Mouse (Mus musculus) midbrain, postnatal 0 days (tissue): ENCODE data around the gene Cog5. TPM values are rescaled to one million over a fixed set of nuclear protein-coding genes. Genes with fewer than 3 reads are reported as not detected.
A peak's percentile ranks its signal among the peaks of the same experiment; 100 is the strongest.

Experiments
- ATAC-seq: fragments of 200-750 bp; cut with Nextera tagmentation; 2 replicates; pipeline ENCODE4 v1.8.0; 2017; ENCODE audit warnings: moderate number of reproducible peaks, mild to moderate bottlenecking, moderate TSS enrichment, moderate library complexity; ENCODE audit not compliant: low FRiP score
- DNase-seq: peaks from one replicate; pipeline ENCODE4 v3.0.0-alpha.2; 2015; ENCODE audit warnings: low spot score
- H3K27ac ChIP-seq: fragments of 300-500 bp; sonication (generic); 2 replicates; pipeline ENCODE4 v1.5.1; 2014; ENCODE audit warnings: low read depth, mild to moderate bottlenecking, low read length, mixed read lengths
- H3K27me3 ChIP-seq: fragments of 300-500 bp; sonication (generic); 2 replicates; pipeline ENCODE4 v1.6.1; 2014; ENCODE audit warnings: low read length, control low read depth, mixed read lengths; ENCODE audit not compliant: insufficient read depth
- H3K36me3 ChIP-seq: fragments of 300-500 bp; sonication (generic); 2 replicates; pipeline ENCODE4 v1.6.1; 2014; ENCODE audit warnings: low read length, control low read depth, mixed read lengths; ENCODE audit not compliant: insufficient read depth
- H3K4me1 ChIP-seq: fragments of 300-500 bp; sonication (generic); 2 replicates; pipeline ENCODE4 v1.6.1; 2014; ENCODE audit warnings: mild to moderate bottlenecking, control low read depth, antibody characterized with exemption, low read length, mixed read lengths; ENCODE audit not compliant: insufficient read depth
- H3K4me2 ChIP-seq: fragments of 300-500 bp; sonication (generic); 2 replicates; pipeline ENCODE4 v1.6.1; 2014; ENCODE audit warnings: low read depth, mild to moderate bottlenecking, low read length, mixed read lengths; ENCODE audit not compliant: poor library complexity, severe bottlenecking
- H3K4me3 ChIP-seq: fragments of 300-500 bp; sonication (generic); 2 replicates; pipeline ENCODE4 v1.5.1; 2014; ENCODE audit warnings: low read depth, mild to moderate bottlenecking, low read length, moderate library complexity
- H3K9ac ChIP-seq: fragments of 300-500 bp; sonication (generic); replicated peaks from 2 replicates; pipeline ENCODE4 v1.6.1; 2014; ENCODE audit warnings: mild to moderate bottlenecking, low read length, moderate library complexity, mixed read lengths; ENCODE audit not compliant: poor library complexity, severe bottlenecking
- H3K9me3 ChIP-seq: fragments of 300-500 bp; sonication (generic); 2 replicates; pipeline ENCODE4 v1.6.1; 2016; ENCODE audit warnings: low read length, control low read depth
- CTCF ChIP-seq: IDR thresholded peaks from 2 replicates; pipeline ENCODE4 v1.5.1; 2016; ENCODE audit warnings: antibody characterized with exemption, mild to moderate bottlenecking
- WGBS: fragments of 180-500 bp; shearing (Covaris S2); extraction: QIAGEN DNeasy Blood & Tissue Kit; methylation state at CpG from one replicate; pipeline ENCODE4 v1.1.7; 2014; 5-methylcytosine and 5-hydroxymethylcytosine counted together
- polyA plus RNA-seq: library from polyadenylated mRNA; unstranded; fragments of >200 nt; fragmentation: Nextera tagmentation; extraction: Ambion mirVana; gene quantifications from 2 replicates; pipeline ENCODE4 v1.2.1, GENCODE M21; 2015
- total RNA-seq: library from RNA; depleted of rRNA; stranded (reverse); fragments of >200 nt; gene quantifications from 2 replicates; pipeline ENCODE4 v1.2.3, GENCODE M21; 2014

The Cog5 gene
- total and polyA plus RNA-seq, 2 experiments from 2014 or later, result 18.8 to 41.1 TPM

GRCm38 (mm10) chr12:31955843-31956242, 301.2 kb downstream of the Cog5 start:
- Histone ChIP-seq H3K4me2 (no peak overlapping the region), H3K36me3 (peaks cover 6% of the 10 kb centered on the region; the same call in 1 of the 2 replicates), H3K27me3 (no peaks in the 10 kb centered on the region), H3K9me3 (no peaks in the 10 kb centered on the region), H3K4me1 (no peaks in the 10 kb centered on the region), H3K4me3 (no peak overlapping the region), H3K9ac (no peak overlapping the region), H3K27ac (no peak overlapping the region)
- ATAC-seq (no peak), DNase-seq (no peak)
- TF ChIP-seq CTCF, result no peak
- 87% methylated on average over 4 of the region's 4 CpGs for WGBS

DNA sequence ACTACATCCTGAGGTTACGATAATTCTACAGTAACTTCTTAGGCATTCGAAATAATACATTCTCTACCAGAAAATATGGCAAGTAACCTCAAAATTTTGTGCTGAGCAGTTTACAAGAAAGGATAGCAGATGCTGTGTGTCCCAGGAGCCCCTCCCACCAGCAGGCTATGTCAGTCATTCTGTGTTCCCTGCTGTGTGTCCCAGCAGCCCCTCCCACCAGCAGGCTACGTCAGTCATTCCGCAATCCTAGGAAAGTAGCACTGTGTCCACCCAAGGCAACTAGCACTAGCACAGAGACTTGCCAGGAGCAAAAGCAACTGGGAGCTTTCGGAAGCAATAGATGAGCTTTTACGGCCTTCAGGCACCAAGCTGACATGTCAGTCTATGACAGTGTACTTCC, 309.4 kb downstream of the Cog5 start:
- TF ChIP-seq CTCF, result no peak
- Histone ChIP-seq H3K9ac (no peak overlapping the region), H3K4me2 (no peak overlapping the region), H3K4me3 (no peak overlapping the region), H3K4me1 (no peaks in the 10 kb centered on the region), H3K27me3 (no peaks in the 10 kb centered on the region), H3K27ac (no peak overlapping the region), H3K36me3 (peaks cover 5% of the 10 kb centered on the region; the same call in 1 of the 2 replicates), H3K9me3 (no peaks in the 10 kb centered on the region)
- ATAC-seq (peak; percentile 6; the same call in 1 of the 2 replicates), DNase-seq (no peak)
- 80% methylated on average over 6 of the region's 6 CpGs for WGBS

- Histone ChIP-seq H3K27ac (no peak overlapping the region), H3K9me3 (no peaks in the 10 kb centered on the region), H3K4me1 (no peaks in the 10 kb centered on the region), H3K4me2 (no peak overlapping the region), H3K4me3 (no peak overlapping the region), H3K27me3 (no peaks in the 10 kb centered on the region), H3K36me3 (peaks cover 5% of the 10 kb centered on the region; the same call in 1 of the 2 replicates), H3K9ac (no peak overlapping the region)
- DNase-seq (no peak), ATAC-seq (no peak)
- no peak for TF ChIP-seq CTCF
- WGBS, result 90% methylated on average over 12 of the region's 12 CpGs
Measured at GRCm38 (mm10) chr12:31965517-31966212, 311.0 kb downstream of the Cog5 start.

DNA sequence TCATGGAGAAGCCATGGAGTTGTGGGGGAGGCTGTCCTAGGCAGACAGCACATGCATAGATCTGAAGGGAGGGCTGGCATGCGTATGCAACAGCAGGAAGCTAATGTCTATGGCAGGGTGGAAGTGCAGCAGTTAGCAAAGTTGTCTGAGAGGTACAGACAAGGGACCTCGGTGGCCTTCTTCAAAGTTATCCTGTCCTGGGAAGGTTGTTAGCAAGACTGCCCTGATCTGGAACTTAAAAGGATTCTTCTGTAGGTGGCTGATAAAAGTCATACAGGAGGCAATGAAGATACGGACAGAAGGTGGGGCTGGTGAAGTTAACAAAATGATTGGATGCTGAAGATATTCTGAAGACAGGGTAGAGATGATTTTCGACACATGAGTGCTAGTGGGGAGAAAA, 311.7 kb downstream of the Cog5 start:
- no peak overlapping the region for H3K27ac ChIP-seq
- no peaks in the 10 kb centered on the region for H3K4me1 ChIP-seq
- no peak for ATAC-seq
- no peak overlapping the region for H3K9ac ChIP-seq
- peaks cover 9% of the 10 kb centered on the region; the same call in 1 of the 2 replicates for H3K36me3 ChIP-seq
- no peak overlapping the region for H3K4me3 ChIP-seq
- TF ChIP-seq CTCF, result no peak
- H3K4me2 ChIP-seq, result no peak overlapping the region
- no peaks in the 10 kb centered on the region for H3K9me3 ChIP-seq
- DNase-seq, result no peak
- 83% methylated on average over 4 of the region's 4 CpGs for WGBS
- H3K27me3 ChIP-seq, result no peaks in the 10 kb centered on the region

GRCm38 (mm10) chr12:31967536-31967935, 312.9 kb downstream of the Cog5 start:
- H3K4me3 ChIP-seq, result no peak overlapping the region
- DNase-seq, result peak; percentile 83

GRCm38 (mm10) chr12:31969111-31969510, 314.4 kb downstream of the Cog5 start:
- DNase-seq, result no peak
- H3K27me3 ChIP-seq, result no peaks in the 10 kb centered on the region
- no peaks in the 10 kb centered on the region for H3K9me3 ChIP-seq
- WGBS, result 8% methylated on average over 1 of the region's 1 CpGs
- H3K27ac ChIP-seq, result no peak overlapping the region
- H3K4me2 ChIP-seq, result no peak overlapping the region
- no peak for ATAC-seq
- no peak overlapping the region for H3K4me3 ChIP-seq
- H3K9ac ChIP-seq, result no peak overlapping the region
- no peak for TF ChIP-seq CTCF
- H3K36me3 ChIP-seq, result 0 out of 2 replicates have a peak, but pooled peaks cover 5% of the 10 kb centered on the region
- no peaks in the 10 kb centered on the region for H3K4me1 ChIP-seq

More at GRCm38 (mm10) chr12:31967536-31967935, 312.9 kb downstream of the Cog5 start:
- Histone ChIP-seq H3K9me3 (no peaks in the 10 kb centered on the region), H3K4me1 (no peaks in the 10 kb centered on the region), H3K4me2 (no peak overlapping the region), H3K36me3 (peaks cover 8% of the 10 kb centered on the region; the same call in 1 of the 2 replicates), H3K9ac (no peak overlapping the region), H3K27ac (no peak overlapping the region), H3K27me3 (no peaks in the 10 kb centered on the region)
- ATAC-seq, result peak; percentile 59
- peak; percentile 99 for TF ChIP-seq CTCF
- 1% methylated on average over 2 of the region's 2 CpGs for WGBS
